Mouse (Mus musculus) CD4-positive naive resting alpha-beta T cell, adult 76 days (primary cell): ENCODE data around the gene Gmcl1. TPM values are rescaled to one million over a fixed set of nuclear protein-coding genes. Genes with fewer than 3 reads are reported as not detected.

Experiments used
- total RNA-seq: library from RNA; stranded (reverse); gene quantifications from one replicate; pipeline ENCODE4 v1.2.4, GENCODE M21; 2023

Gene Gmcl1
- total RNA-seq, result 36.0 TPM

GRCm38 (mm10) chr6:86733183-86733876, at the start of gene Gmcl1:
TSS of gene Gmcl1 (minus strand) at chr6:86733383.

GRCm38 (mm10) chr6:86683872-86684654, 49.1 kb downstream of the Gmcl1 start, which contains the start of gene Snrnp27:
TSS of gene Snrnp27 (minus strand) at chr6:86684522.

GRCm38 (mm10) chr6:86668580-86669239, 64.5 kb downstream of the Gmcl1 start, which contains the start of gene Mxd1:
TSS of gene Mxd1 (minus strand) at chr6:86669161.

Other genes with a start within 250 kb of the Gmcl1 start
- 207 TPM for gene Pcbp1, start 207.1 kb downstream of the Gmcl1 start, total RNA-seq
- gene Asprv1, start 105.2 kb downstream of the Gmcl1 start, total RNA-seq, result 0.85 TPM
- gene Mxd1, start 64.2 kb downstream of the Gmcl1 start, total RNA-seq, result 75.6 TPM
- 40.9 TPM for gene Snrnp27, start 48.9 kb downstream of the Gmcl1 start, total RNA-seq
- gene Anxa4, start 60.2 kb upstream of the Gmcl1 start, total RNA-seq, result 1.5 TPM
- gene Aak1, start 116.1 kb upstream of the Gmcl1 start, total RNA-seq, result 209 TPM